Mouse (Mus musculus): ENCODE results near the gene Phc2.

GRCm38 (mm10) chr4:128801675-128802465 lies 147.4 kb downstream of the Phc2 start:
- no peak for TF ChIP-seq CTCF (IDR thresholded peaks at IDR 0.05; ENCODE audit: control insufficient read depth, insufficient read depth, insufficient replicate concordance, low read depth, low read length)
- TF ChIP-seq POLR2A (IDR thresholded peaks at IDR 0.05; ENCODE audit: control insufficient read depth, low read depth, low read length): no peak

Data from testis, adult 2 months (tissue).